Mouse (Mus musculus): Measurements from ENCODE around the gene 9230113P08Rik. TPM values are rescaled to one million over a fixed set of nuclear protein-coding genes. Genes with fewer than 3 reads are reported as not detected.
"Not testable (repeated sequence)": the region's sequence is repeated elsewhere in the genome, so short reads cannot be mapped to it uniquely, and the experiment has no call there.

9230113P08Rik gene
- polyA plus RNA-seq (2015; fragmentation: Nextera tagmentation; extraction: Ambion mirVana): not detected in 2 replicates

DNA sequence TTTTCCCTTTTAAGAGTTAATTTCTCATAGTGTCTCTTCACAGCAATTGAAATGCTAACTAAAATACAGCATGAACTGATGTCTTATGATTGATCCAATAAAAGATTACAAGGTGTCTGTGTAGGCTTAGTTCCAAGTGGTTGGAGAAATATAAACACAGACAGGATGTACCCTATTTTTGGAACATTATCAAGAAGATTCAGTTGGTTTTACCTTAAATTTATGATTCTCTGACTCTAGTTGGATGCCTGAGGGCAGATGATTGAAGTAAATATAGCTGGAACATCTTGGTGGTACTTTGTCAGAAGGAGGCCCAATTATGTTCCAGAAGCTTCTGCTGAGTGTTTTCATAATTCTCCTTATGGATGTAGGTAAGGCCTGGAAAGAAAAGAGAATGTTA lies at the start of gene 9230113P08Rik:
Gene 9230113P08Rik, plus strand, starts transcription at position 301 of the 400 bp plus-strand sequence.
- H3K9me3 ChIP-seq; H3K27me3 ChIP-seq (replicated peaks); H3K4me2 ChIP-seq; H3K4me3 ChIP-seq (replicated peaks); H3K4me1 ChIP-seq; H3K9ac ChIP-seq; H3K36me3 ChIP-seq; ATAC-seq (ENCODE audit: insufficient read depth, low FRiP score, low read depth); H3K27ac ChIP-seq: not testable (repeated sequence)

DNA sequence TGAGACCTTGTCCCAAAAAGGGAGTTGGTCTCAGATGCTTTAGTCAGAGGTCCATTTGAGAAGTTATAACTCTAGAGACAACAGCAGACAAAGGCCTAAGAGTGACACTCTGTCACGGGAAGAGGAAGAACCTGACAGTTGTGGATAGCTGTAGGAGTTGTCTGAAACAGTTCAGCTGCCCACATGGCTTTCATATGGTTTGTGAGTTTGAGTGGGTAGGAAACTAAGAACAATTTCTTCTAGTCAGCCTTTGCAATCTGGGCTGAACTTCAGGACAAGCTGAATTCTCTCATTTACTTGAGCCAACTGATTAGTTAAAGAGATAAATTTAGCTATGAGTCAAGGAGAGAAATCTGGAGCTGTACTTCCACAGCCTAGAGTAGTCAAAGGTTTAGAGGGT lies 15.1 kb upstream of the 9230113P08Rik start:
- not testable (repeated sequence) for H3K27ac ChIP-seq; ATAC-seq (ENCODE audit: insufficient read depth, low FRiP score, low read depth); H3K4me2 ChIP-seq; H3K36me3 ChIP-seq; H3K9ac ChIP-seq; H3K4me1 ChIP-seq; H3K4me3 ChIP-seq (replicated peaks); H3K27me3 ChIP-seq (replicated peaks); H3K9me3 ChIP-seq
- WGBS: 65% methylated on average over 1 of the region's 1 CpGs

DNA sequence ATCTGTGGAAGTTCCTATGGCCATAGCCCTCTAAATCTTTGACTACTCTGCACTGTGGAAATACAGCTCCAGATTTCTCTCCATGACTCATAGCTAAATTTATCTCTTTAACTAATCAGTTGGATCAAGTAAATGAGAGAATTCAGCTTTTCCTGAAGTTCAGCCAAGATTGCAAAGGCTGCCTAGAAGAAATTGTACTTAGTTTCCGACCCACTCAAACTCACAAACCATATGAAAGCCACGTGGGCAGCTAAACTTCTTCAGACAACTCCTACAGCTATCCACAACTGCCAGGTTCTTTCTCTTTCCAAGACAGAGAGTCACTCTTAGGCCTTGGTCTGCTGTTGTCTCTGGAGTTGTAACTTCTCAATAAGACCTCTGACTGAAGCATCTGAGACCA lies 3.7 kb upstream of the 9230113P08Rik start:
- ATAC-seq (ENCODE audit: insufficient read depth, low FRiP score, low read depth): no peak
- H3K4me3 ChIP-seq (replicated peaks): no peak overlapping the region
- 71% methylated on average over 2 of the region's 2 CpGs for WGBS
- no peak overlapping the region for H3K9ac ChIP-seq
- no peaks in the 10 kb centered on the region for H3K27me3 ChIP-seq (replicated peaks)
- H3K9me3 ChIP-seq: no peaks in the 10 kb centered on the region
- no peak overlapping the region for H3K4me2 ChIP-seq
- no peaks in the 10 kb centered on the region for H3K36me3 ChIP-seq
- H3K27ac ChIP-seq: no peak overlapping the region
- H3K4me1 ChIP-seq: no peaks in the 10 kb centered on the region

DNA sequence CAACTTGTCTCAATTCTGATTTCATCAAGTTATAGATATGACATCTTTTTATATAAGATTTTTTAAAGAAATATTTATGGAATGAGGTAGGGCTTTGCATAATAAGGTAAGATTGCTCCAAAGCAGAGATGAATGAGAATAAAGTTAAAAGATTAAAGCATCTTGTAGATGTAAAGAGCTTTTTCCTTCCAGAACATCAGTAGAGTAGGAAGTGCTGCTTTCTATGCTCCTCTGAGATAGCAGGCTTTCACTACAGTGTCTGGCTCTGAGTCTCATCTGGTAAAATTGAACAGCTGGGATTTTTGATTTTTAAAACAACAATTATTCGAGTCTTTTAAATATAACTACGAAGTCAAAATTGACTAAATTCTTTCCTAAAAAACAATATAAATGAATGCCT lies 22.6 kb downstream of the 9230113P08Rik start:
- Histone ChIP-seq H3K27ac (no peak overlapping the region), H3K4me2 (no peak overlapping the region), H3K27me3 (replicated peaks) (no peaks in the 10 kb centered on the region), H3K36me3 (no peaks in the 10 kb centered on the region), H3K4me1 (no peaks in the 10 kb centered on the region), H3K9ac (no peak overlapping the region), H3K9me3 (no peaks in the 10 kb centered on the region), H3K4me3 (replicated peaks) (no peak overlapping the region)
- 73% methylated on average over 2 of the region's 2 CpGs for whole genome bisulfite sequencing
- no peak for ATAC-seq (ENCODE audit: insufficient read depth, low FRiP score, low read depth)

Other genes with a start within 250 kb of the 9230113P08Rik start
- gene Pate1, start 221.0 kb upstream of the 9230113P08Rik start, polyA plus RNA-seq (2015; fragmentation: Nextera tagmentation; extraction: Ambion mirVana): not detected in 2 replicates
- gene Gm17677, start 167.4 kb upstream of the 9230113P08Rik start, polyA plus RNA-seq (2015; fragmentation: Nextera tagmentation; extraction: Ambion mirVana): not detected in 2 replicates
- not detected in 2 replicates for gene Gm17727, start 130.3 kb upstream of the 9230113P08Rik start, polyA plus RNA-seq (2015; fragmentation: Nextera tagmentation; extraction: Ambion mirVana)
- not detected in 2 replicates for gene Gm27235, start 118.3 kb upstream of the 9230113P08Rik start, polyA plus RNA-seq (2015; fragmentation: Nextera tagmentation; extraction: Ambion mirVana)
- not detected in 2 replicates for gene D730048I06Rik, start 118.3 kb upstream of the 9230113P08Rik start, polyA plus RNA-seq (2015; fragmentation: Nextera tagmentation; extraction: Ambion mirVana)
- not detected in 2 replicates for gene 9230110F15Rik, start 64.3 kb upstream of the 9230113P08Rik start, polyA plus RNA-seq (2015; fragmentation: Nextera tagmentation; extraction: Ambion mirVana)
- not detected in 2 replicates for gene Gm5916, start 220.4 kb downstream of the 9230113P08Rik start, polyA plus RNA-seq (2015; fragmentation: Nextera tagmentation; extraction: Ambion mirVana)

Measured in stomach, embryonic 15.5 days (tissue).